Mouse (Mus musculus) embryo, embryonic 10.5 days (tissue): Measurements from ENCODE around the gene Elovl6.

ENCODE experiments used
- DNase-seq: peaks from one replicate; pipeline ENCODE4 v3.0.0-alpha.2; 2015; ENCODE audit warnings: low spot score

Elovl6 gene

DNA sequence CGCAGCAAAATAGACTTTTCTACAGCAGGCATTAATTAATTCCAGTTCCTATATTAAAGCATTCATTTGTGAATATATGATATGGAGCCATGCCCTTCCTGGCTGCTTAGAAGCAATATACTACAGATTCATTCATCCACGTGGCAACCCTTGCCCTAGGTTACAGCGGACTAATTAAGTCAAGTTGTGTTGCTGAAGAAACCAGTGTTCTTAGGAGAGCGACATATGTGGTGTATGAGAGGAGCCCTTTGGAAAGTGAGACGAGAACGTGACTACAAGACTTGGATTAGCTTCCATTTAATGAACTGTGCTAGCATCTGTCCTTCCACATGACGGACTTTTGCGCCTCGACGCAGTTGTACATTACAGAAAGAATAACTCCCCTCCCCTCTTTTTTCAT lies 115.2 kb downstream of the Elovl6 start:
- no peak for DNase-seq

DNA sequence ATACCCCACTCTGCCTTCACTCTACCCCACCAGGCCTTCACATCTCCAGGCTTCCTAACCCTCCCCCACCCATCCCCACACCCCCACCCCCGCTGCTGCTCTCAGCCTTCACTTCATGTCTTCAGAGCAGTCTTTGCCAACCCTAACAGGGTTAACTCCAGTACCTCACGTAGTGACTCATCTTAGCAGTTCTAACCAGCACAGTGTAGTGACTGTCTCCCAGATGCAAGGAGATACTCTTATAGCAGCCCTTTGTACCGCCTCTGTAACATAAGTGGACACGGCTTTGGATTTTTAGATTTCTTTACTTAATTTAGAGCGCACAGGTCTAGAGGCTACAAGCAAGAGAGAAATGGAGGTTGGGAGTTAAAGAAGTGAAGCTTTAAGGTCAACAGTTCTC lies 116.4 kb downstream of the Elovl6 start:
- no peak for DNase-seq

DNA sequence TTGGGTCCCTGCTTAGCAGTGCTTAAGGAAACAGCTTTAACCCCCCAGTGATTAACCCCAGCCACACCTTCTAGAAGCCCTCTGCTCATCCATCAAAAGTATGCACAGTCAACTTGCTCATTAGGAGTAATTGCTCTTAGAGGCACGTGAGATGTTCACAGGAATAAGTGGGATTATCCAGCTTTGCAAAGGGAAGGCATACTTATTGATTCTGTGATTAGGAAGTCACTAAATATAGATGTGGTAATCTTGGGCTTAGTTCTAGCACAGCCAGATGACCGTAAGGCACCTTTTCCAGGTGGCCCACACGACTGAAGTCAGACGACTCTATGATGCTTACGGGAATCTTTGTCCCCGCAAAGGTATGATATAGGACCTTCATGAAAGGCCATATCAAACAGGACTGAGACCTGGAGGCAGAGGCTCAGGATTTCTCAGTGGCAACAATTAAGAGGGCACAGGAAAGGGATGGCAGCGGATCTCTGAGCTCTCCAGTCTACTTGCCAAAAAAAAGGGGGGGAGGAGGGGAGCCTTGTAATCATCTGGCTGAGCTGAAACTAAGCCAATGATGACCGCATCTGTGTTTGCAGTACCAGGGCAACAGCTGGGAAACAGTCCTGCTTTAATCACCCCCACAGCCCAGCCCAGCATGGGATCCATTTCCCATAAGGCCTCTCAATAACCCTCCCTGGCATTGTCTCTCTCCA lies 117.6 kb downstream of the Elovl6 start:
- DNase-seq = peak; percentile 19

DNA sequence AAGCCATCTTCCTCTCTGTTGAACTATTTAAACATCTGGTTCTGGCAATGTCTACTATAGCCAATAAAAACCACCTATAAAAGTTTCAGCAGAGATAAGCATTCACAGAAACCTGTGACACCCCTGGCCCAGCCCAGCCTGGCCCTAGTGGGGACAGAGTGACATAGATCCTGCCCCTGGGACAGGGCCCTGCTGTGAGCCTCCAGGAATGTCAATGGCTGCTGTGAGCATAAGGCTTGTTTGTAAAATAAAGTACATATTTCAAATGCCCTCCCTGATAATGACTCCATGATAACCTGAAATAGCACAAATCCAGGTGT lies 118.1 kb downstream of the Elovl6 start:
- no peak for DNase-seq

DNA sequence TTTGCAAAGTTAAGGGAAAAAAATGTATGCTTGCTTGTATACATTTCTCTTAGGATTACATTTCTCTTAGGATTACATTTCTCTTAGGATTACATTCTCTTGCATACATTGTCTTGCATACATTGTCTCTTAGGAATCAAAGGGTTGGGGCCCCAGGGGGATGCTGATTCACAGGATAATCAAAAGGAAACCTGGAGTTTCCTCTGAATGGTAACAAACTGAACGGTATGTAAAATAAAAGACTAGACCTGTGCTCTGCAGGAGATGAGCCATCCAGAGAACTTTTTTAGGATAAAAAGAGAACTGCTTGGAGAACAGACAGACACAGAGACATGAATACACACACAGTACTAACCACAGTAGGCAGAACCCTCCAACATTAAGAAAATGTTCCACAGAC lies 118.8 kb downstream of the Elovl6 start:
- DNase-seq = no peak

DNA sequence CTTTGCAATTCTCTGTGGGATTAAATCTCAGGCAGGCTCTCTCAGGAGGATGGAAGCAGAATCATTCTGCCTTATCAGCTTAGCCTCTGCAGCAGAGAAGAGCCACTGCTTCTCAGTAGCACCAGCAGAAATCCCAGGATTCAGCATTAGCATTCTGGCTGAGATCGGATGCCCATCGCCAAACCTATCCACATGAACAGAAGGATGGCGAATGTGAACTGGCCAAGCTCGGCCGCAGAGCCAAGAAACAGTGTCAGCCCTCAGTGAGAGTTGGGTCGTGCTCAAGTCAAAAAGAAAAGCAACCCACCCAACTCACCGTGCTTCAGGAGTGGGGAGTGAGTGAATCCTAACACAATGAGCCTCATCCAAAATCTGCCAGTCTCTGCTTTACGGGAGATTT lies 119.6 kb downstream of the Elovl6 start:
- DNase-seq = no peak

DNA sequence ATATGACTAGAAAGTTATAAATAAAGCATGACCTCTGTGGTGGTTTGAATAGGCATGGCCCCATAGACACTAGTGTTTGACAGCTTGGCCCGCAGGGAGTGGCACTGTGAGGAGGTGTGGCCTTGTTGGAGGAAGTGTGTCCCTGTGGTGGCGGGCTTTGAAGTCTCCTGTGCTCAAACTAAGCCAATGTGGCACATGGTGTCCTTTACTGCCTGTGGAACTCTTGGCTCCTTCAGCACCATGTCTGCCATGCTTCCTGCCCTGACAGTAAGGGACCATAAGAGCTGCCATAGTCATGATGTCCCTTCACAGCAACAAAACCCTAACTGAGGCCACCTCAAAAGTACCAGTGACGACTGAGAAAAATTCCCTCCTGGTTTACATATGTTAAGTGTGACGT lies 120.3 kb downstream of the Elovl6 start:
- DNase-seq = no peak

DNA sequence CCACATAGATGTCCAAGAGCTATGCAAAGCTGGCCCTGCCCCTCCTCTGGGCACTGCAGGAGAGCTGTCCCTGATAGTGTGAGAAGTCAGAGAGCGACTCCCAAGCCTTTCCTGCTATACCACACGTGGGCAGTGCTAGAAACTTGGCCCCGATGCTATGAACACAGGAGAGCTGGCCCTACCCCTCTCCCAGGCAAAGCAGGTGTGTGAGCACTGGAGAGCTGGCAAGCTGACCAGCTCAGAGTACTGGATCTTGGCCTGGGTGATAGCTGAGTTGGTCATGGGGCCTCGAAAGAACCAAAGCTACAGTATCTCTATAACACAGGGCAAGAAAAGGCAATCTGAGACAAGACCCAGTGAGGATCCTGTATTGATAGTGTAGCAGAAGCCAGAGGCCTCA lies 124.4 kb downstream of the Elovl6 start:
- no peak for DNase-seq

DNA sequence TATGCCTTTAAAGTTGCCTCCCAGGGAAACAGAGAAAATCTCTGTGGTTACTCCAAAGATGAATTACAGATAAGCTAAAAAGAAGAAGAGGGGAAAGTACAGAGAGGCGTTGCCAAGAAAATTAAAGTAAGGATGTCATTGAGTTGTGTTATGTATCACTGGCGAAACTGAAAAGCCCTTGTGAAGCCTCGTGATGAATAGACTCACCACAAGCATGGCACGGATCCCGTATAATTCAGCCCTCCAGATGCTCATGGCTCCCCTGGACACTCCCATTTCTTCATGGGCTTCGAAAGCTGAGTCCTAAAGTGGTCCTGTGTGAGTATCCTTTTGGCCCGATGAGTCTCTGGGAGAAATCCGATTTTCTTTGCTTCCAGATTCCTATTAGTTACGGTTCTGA lies 125.1 kb downstream of the Elovl6 start:
- DNase-seq = no peak

DNA sequence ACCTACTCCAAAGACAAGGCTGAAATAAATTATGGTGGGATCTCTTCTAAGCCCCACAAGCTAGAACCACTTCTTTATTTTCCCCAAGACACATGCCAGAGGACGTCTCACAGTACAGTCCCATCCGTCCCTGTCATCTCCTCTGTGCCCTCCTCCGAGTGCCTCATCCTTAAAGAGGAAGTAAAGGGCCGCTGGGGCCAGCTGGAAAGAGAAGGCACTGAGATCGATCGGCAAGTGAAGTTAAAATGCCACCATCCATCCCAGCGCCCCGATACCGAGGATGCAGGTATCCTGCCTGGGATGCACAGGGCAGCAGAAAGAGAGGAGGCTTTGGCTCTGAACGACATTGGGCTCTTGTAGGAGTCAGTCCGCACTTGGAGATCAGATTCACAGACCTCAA lies 125.6 kb downstream of the Elovl6 start:
- DNase-seq = no peak

DNA sequence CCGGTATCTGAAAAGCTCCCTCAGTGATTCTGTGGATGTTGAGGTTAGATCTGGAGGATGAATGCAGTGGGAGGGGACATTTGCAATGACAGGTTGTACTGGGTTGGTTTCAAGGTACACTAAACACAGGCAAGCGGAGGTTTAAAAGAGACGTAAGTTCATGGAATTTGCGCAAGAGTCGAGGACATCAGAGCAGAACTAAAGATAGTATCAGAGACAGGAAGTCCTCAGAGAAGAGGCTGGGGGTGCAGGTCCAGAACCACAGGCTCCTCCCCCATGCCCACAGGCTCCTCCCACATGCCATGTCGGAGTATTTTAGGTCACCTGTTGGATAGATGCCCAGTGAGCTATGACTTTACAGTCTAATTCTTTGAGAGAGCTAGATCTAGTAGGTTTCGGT lies 126.6 kb downstream of the Elovl6 start:
- no peak for DNase-seq

DNA sequence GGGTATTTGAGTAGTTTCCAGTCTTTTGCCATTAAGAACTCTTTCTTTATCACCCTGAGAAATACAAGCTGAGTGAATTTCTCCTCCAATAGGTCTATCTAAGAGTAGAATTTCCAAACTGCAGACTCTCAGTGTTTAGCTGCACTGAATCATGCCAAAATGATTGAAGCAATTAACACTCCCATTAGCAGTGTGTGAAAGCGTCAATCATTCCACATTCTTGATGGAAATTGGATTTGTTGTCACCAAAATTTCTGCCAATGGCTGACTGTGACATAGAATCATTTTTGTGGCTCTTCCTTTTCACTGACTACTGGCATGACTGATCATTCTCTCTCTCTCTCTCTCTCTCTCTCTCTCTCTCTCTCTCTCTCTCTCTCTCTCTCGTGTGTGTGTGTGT lies 131.8 kb downstream of the Elovl6 start:
- no peak for DNase-seq

DNA sequence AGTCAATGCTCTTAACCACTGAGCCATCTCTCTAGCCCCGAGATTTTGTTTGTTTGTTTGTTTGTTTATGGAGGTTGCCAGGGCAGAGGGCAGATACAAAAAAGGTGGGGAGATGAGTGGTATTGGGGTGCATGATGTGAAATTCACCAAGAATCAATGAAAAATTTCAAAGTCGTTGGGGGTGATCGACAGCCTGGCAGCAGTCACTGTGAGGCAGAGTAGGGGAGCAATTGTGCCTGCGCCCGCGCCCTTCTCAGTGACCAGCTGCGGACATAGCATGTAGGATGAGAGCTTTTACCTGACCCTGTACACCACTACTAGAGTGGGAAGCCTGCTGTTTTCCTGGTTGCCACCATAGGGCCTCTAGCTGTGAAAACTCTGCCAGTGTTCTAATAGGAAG lies 143.8 kb downstream of the Elovl6 start:
- no peak for DNase-seq

DNA sequence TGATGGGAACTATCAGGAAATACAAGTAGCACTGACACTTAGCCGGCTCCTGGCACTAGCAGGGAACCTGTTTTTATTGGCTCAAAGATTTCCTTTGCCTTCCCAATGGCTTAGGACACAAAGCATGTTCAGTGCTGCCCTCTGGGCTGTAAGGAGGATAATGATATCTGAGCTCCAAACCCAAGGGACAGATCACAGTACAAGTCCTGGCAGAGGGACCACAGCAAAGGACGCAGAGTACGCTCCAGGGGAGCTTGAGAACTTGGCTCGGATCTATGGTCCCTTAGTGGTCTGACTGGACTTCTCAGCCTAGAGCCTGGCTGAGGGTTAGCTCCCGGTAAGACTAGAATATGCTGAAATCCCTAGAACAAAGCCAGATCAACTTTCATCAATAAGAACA lies 148.1 kb downstream of the Elovl6 start:
- DNase-seq = no peak

DNA sequence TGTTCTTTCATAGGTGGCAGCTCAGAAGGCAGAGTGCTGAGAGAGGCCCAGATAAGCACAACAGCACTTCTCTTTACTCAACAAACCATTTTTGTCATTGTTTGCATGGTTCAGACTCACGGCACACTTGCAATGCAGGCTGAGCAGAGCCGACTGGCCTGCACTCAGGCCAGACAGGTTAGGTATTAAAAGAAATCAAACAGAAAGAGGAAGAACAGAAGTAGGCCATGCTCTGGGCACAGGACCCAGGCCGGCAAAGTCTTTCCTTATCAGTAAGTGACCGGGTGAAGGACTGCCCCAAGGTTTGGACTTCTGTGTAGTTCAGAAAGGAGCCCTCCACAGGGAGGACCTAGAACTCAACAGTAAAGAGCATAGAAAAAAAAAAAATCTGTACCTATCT lies 149.7 kb downstream of the Elovl6 start:
- no peak for DNase-seq

DNA sequence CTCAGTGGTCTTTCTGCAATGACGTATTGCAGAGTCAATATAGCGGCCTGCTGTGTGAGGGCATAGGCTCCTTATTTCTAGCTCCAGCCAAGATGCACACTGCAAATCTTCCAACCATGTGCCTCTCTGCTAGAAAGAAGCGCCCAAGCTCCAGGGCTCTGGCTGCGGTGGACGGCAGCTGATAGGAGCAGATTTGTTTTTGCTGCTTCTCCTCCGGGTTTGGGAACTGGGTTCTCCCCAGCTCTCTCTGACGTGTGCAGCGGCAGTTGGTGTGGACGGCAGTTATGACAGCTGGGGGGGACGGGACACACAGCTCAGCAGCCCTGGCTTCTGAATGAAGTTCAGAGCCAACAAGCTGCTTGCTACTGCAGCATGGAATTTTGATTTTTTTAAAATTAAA lies 150.2 kb downstream of the Elovl6 start:
- no peak for DNase-seq

DNA sequence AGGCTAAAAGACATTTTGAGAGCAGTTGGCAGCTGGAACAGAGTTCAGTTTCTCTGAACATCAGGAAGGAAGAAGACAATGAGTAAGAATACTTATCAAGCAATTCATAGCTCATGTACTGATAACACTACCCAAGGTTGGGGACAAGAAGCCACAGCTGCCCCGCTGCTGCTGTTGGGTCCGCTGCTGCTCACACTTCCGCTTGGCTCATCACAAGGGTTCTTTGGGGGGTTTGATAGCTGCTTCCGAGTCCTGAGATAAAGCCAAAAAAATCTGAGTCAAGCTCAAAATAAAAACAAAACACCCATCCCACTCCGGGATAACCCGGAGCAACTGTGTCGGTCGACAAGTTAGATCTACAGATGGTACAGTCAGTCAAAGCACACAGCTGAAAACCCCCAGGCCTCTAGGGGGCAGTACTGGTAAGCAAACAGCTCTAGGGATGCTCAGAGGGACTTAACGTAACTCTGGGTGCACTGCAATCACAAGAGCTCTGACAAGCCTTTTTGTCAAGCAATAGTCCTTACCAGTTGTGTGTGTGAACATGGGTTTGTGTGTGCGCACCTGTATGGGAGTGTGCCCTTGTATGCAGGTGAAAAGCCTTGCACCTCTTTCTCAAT lies 151.0 kb downstream of the Elovl6 start:
- DNase-seq = no peak

DNA sequence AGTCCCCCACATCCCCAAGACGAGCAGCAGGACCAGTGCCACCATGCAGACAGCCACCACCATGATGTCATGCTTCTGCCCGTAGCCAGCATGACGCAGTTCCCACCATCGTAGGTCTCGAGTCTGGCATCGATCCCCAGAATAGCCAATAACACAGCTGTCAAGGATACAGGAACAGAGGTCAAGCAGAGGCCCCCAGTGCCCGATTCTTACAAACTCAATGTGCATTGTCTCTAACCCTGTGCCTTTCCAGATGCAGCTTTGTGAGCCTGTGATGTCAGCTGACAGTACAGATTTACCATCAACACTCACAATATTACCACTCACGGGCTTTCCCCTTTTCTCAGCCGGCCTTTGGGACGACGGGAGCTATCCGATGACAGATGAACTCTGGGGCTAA lies 154.0 kb downstream of the Elovl6 start:
- DNase-seq = no peak

DNA sequence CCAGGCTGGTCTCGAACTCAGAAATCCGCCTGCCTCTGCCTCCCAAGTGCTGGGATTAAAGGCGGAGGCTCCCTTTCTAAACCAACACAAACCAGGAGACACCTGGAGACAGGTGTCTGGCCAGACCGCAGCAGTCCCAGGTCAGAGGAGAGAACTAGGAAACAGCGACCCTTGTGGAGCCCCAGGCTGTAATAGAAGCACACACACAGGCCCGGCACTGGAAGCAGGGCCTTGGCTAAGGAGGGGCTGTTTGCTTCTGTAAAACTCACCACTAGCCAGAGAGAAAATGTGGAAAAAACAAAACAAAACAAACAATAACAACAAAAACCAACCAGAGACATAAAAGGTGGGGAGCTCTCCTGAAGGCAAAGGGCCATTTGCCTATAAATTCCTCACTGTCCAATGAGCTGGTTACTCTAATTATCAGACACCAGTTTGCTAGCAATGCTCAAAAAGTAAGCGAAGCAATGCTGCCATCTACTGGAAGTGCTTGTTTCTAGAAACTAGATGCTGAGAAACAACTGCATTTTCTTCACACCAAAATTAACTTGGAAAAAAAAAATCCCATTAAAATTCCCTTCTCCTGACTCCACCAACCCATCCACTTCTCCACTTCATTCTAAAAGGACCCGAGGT lies 154.7 kb downstream of the Elovl6 start:
- peak; percentile 90 for DNase-seq

DNA sequence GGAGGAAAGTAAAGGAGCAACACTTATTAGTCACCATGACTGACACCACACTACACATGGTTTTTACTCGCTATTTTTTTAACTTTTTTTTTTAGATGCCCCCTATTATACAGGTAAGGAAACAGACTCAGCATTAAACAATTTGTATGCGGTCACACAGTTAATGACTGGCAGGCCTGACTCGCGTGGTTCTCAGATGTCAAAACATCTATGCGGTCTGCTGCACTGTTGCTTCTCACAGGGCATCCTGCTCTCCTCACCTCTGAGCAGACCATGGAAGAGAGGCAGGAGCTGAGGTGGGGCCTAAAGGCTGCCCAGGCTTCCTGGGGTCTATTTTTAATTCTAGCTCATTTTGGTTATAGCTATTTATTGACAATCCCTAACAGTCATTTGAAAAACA lies 155.3 kb downstream of the Elovl6 start:
- no peak for DNase-seq
